Mouse (Mus musculus) thymus, adult 2 months (tissue): ENCODE measurements around the gene Mrc2. TPM values are rescaled to one million over a fixed set of nuclear protein-coding genes. Genes with fewer than 3 reads are reported as not detected.

ENCODE experiments used
- DNase-seq: peaks from one replicate; pipeline ENCODE4 v3.0.0; 2021
- H3K27ac ChIP-seq: fragments of 200-500 bp; 2 replicates; pipeline ENCODE4 v1.5.1; 2012; ENCODE audit warnings: low read length, control low read depth; ENCODE audit not compliant: control insufficient read depth, insufficient read depth
- H3K27me3 ChIP-seq: fragments of 200-500 bp; 2 replicates; pipeline ENCODE4 v1.6.1; 2012; ENCODE audit warnings: mild to moderate bottlenecking, low read length, moderate library complexity, mixed read lengths; ENCODE audit not compliant: control insufficient read depth, insufficient read depth
- H3K36me3 ChIP-seq: fragments of 200-500 bp; 2 replicates; pipeline ENCODE4 v1.6.1; 2012; ENCODE audit warnings: mild to moderate bottlenecking, low read length, moderate library complexity; ENCODE audit not compliant: control insufficient read depth, insufficient read depth
- H3K4me1 ChIP-seq: fragments of 200-500 bp; replicated peaks from 2 replicates; pipeline ENCODE4 v1.6.1; 2012; ENCODE audit warnings: low read length; ENCODE audit not compliant: control insufficient read depth, insufficient read depth
- H3K4me3 ChIP-seq: fragments of 200-500 bp; 2 replicates; pipeline ENCODE4 v1.5.1; 2012; ENCODE audit warnings: mild to moderate bottlenecking, low read length, control low read depth, moderate library complexity; ENCODE audit not compliant: control insufficient read depth, insufficient read depth
- CTCF ChIP-seq: fragments of 200-500 bp; IDR thresholded peaks from 2 replicates; pipeline ENCODE4 v1.5.1; 2012; ENCODE audit warnings: mild to moderate bottlenecking, control low read depth, low read length, moderate library complexity, borderline replicate concordance; ENCODE audit not compliant: control insufficient read depth, poor library complexity, insufficient read depth; ENCODE audit errors: extremely low read depth
- POLR2A ChIP-seq: fragments of 200-500 bp; IDR thresholded peaks from 2 replicates; pipeline ENCODE4 v1.6.1; 2012; ENCODE audit warnings: mild to moderate bottlenecking, low read length, control low read depth, moderate library complexity; ENCODE audit not compliant: control insufficient read depth, poor library complexity, insufficient read depth; ENCODE audit errors: extremely low read depth
- WGBS: fragments of 180-500 bp; shearing (Covaris S2); methylation state at CpG from one replicate; pipeline ENCODE4 v1.1.7; 2018; 5-methylcytosine and 5-hydroxymethylcytosine counted together
- polyA plus RNA-seq: library from polyadenylated mRNA; depleted of rRNA; stranded (reverse); fragments of >200 nt; gene quantifications from 2 replicates; pipeline ENCODE4 v1.2.3, GENCODE M21; 2012

Gene Mrc2
- polyA plus RNA-seq, 1 experiment, result 4.6 TPM

DNA sequence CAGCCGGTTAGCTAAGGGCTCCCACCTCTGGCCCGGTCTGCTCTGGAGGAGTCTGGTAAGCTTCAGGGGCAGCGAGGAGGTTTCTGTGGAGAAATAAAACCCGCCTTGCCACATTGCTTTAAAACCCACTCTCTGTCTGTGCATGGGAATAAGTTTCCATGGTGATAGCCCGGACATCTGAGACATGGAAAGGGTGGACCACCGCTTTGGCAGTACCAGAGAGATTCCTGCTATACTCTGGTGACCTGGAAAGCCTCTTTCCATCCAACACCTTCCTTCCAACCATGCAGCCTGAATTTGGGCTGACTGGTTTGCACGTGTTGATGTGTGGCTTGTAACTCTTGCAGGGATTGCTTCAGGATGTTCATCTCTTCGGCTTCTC is 21.2 kb downstream of the Mrc2 start:
- Histone ChIP-seq H3K27me3 (no peaks in the 10 kb centered on the region), H3K27ac (no peak overlapping the region), H3K4me3 (no peak overlapping the region), H3K36me3 (no peaks in the 10 kb centered on the region), H3K4me1 (no peaks in the 10 kb centered on the region; the same call in 1 of the 2 replicates)
- no peak for DNase-seq
- TF ChIP-seq CTCF (no peak), POLR2A (no peak)
- WGBS, result 73% methylated on average over 8 of the region's 8 CpGs

DNA sequence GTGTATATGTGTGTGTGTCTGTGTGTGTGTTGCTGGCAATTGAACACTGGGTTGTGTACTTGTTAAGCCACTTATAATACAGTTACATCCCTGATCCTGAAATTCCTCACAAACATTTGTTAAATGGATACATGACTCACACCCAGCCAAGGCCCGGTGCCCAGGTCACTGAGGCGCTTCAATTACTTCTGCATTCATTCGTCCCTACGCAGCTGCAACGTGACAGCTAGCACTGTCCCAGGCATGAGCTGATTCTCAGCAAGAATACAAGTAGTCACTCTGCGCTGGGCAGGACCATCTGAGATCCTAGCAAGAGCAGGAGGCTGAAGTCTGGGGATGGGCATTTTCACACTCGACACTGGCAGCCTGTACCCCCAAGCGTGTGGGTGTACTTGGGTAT is 22.9 kb downstream of the Mrc2 start:
- Histone ChIP-seq H3K27me3 (no peaks in the 10 kb centered on the region), H3K36me3 (no peaks in the 10 kb centered on the region), H3K4me1 (no peaks in the 10 kb centered on the region; the same call in 1 of the 2 replicates), H3K27ac (no peak overlapping the region), H3K4me3 (no peak overlapping the region)
- DNase-seq, result no peak
- no peak for TF ChIP-seq POLR2A
- TF ChIP-seq CTCF, result no peak
- WGBS, result 96% methylated on average over 8 of the region's 8 CpGs

GRCm38 (mm10) chr11:105316121-105316520 is 23.7 kb downstream of the Mrc2 start:
- Histone ChIP-seq H3K4me3 (no peak overlapping the region), H3K36me3 (no peaks in the 10 kb centered on the region), H3K4me1 (no peaks in the 10 kb centered on the region; the same call in 1 of the 2 replicates), H3K27me3 (no peaks in the 10 kb centered on the region), H3K27ac (no peak overlapping the region)
- TF ChIP-seq CTCF (no peak), POLR2A (no peak)
- WGBS, result over 99% methylated on average over 4 of the region's 4 CpGs
- DNase-seq, result no peak

- WGBS, result 95% methylated on average over 6 of the region's 6 CpGs
- no peaks in the 10 kb centered on the region for H3K4me1 ChIP-seq
- no peak for TF ChIP-seq CTCF
- no peak for TF ChIP-seq POLR2A
- H3K36me3 ChIP-seq, result no peaks in the 10 kb centered on the region
- no peak overlapping the region for H3K27ac ChIP-seq
- no peak for DNase-seq
- H3K27me3 ChIP-seq, result no peaks in the 10 kb centered on the region
- no peak overlapping the region for H3K4me3 ChIP-seq
Measured at GRCm38 (mm10) chr11:105317769-105318168, 25.3 kb downstream of the Mrc2 start.

DNA sequence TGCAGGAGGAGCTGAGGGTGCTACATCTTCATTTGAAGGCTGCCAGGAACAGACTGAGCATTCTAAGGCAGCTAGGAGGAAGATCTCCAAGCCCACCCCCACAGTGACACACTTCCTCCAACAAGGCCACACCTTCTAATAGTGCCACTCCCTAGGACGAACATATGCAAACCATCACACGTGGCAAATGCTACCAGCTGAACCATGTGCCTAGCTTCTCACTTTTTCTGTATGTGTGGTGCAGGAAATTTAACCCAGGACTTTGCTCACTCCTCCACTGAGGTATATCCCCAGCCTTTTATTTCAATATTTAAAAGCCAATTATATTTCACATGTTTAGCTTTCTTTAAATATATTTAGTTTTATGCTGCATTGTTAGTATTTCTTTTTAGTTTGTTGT is 28.6 kb downstream of the Mrc2 start:
- H3K27ac ChIP-seq, result no peak overlapping the region
- no peak overlapping the region for H3K4me3 ChIP-seq
- no peaks in the 10 kb centered on the region for H3K27me3 ChIP-seq
- TF ChIP-seq POLR2A (no peak), CTCF (no peak)
- no peak for DNase-seq
- H3K36me3 ChIP-seq, result no peaks in the 10 kb centered on the region
- WGBS, result 31% methylated on average over 2 of the region's 2 CpGs
- H3K4me1 ChIP-seq, result no peaks in the 10 kb centered on the region

DNA sequence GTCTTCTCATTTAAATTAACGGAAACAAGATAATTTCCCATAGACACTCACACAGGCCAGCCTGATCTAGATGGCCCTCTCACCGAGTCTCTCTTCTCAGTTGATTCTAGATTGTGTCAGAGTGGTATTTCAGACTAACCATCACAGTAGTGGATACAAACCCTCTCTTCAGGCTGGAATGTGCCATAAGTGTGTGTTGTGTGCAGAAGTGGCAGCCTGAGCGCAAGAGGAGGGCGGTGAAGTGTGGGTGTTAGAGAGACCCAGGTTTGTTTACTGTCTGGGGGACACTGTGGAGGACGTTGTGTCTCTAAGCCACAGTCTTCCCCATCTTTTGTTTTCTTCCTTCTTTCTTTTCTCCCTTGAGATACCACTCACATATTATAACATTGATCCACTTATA is 31.1 kb downstream of the Mrc2 start:
- Histone ChIP-seq H3K27me3 (no peaks in the 10 kb centered on the region), H3K4me1 (no peaks in the 10 kb centered on the region), H3K27ac (no peak overlapping the region), H3K36me3 (no peaks in the 10 kb centered on the region), H3K4me3 (no peak overlapping the region)
- no peak for TF ChIP-seq CTCF
- no peak for TF ChIP-seq POLR2A
- 94% methylated on average over 5 of the region's 5 CpGs for WGBS
- DNase-seq, result no peak

DNA sequence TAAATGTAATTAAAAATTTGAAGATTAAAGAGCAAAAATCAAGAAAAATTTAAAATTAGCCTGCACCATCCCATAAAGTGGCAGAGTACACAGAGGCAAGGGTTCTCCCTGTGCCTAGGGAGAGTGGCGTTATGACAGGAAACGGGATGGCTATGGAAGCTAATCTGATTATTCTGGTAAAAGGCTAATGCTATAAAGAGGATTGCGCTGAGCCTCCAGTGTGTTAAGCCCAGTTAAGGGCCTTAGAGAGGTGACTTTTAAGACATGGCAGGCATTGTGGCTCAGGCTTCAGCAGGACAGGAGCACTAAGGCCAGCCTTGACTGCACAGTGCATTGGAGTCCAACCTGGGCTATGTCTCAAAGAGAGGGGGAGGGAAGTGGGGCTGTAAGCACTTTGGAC is 34.7 kb downstream of the Mrc2 start:
- Histone ChIP-seq H3K36me3 (no peaks in the 10 kb centered on the region), H3K4me1 (no peaks in the 10 kb centered on the region), H3K27me3 (no peaks in the 10 kb centered on the region), H3K27ac (no peak overlapping the region), H3K4me3 (no peak overlapping the region)
- no peak for DNase-seq
- no peak for TF ChIP-seq CTCF
- WGBS, result 99% methylated on average over 3 of the region's 3 CpGs
